Mouse (Mus musculus): ENCODE data around the gene Pop7.

Gene Pop7

GRCm38 (mm10) chr5:137527413-137527812 is 25.1 kb upstream of the Pop7 start:
- DNase-seq: peak in 1 of 2 experiments; percentile 7

GRCm38 (mm10) chr5:137526192-137526936 is 24.0 kb upstream of the Pop7 start:
- peak; percentile 66 to 77 for DNase-seq

GRCm38 (mm10) chr5:137525511-137525910 is 23.2 kb upstream of the Pop7 start:
- no peak for DNase-seq

GRCm38 (mm10) chr5:137524671-137525070 is 22.4 kb upstream of the Pop7 start:
- DNase-seq: no peak

GRCm38 (mm10) chr5:137524251-137524515 is 21.9 kb upstream of the Pop7 start:
- DNase-seq: no peak

GRCm38 (mm10) chr5:137523396-137524250 is 21.3 kb upstream of the Pop7 start:
- DNase-seq: no peak

GRCm38 (mm10) chr5:137522711-137523110 is 20.4 kb upstream of the Pop7 start:
- DNase-seq: no peak

GRCm38 (mm10) chr5:137521861-137522260 is 19.5 kb upstream of the Pop7 start:
- no peak for DNase-seq

GRCm38 (mm10) chr5:137519691-137520550 is 17.6 kb upstream of the Pop7 start:
- peak in 1 of 2 experiments; percentile 7 for DNase-seq

- peak; percentile 64 to 74 for DNase-seq
Measured at GRCm38 (mm10) chr5:137518436-137518835, 16.1 kb upstream of the Pop7 start, which contains the start of gene Gigyf1. Gene Gigyf1, plus strand, starts transcription at chr5:137518548.

- no peak for DNase-seq
Measured at GRCm38 (mm10) chr5:137514811-137515210, 12.5 kb upstream of the Pop7 start.

GRCm38 (mm10) chr5:137513951-137514721 is 11.8 kb upstream of the Pop7 start:
- DNase-seq: no peak

- peak; percentile 68 to 69 for DNase-seq
Measured at GRCm38 (mm10) chr5:137512847-137513794, 10.8 kb upstream of the Pop7 start.

- DNase-seq: no peak
Measured at GRCm38 (mm10) chr5:137511706-137512105, 9.4 kb upstream of the Pop7 start.

- DNase-seq: no peak
Measured at GRCm38 (mm10) chr5:137510573-137511390, 8.5 kb upstream of the Pop7 start.

- DNase-seq: peak; percentile 86 to 93
Measured at GRCm38 (mm10) chr5:137510014-137510501, 7.7 kb upstream of the Pop7 start.

- DNase-seq: peak; percentile 46 to 54
Measured at GRCm38 (mm10) chr5:137504041-137504440, 1.7 kb upstream of the Pop7 start.

- peak; percentile 92 to 95 for DNase-seq
Measured at GRCm38 (mm10) chr5:137502667-137503110, 371 bp upstream of the Pop7 start.

GRCm38 (mm10) chr5:137500186-137500585 is 2.1 kb downstream of the Pop7 start:
- no peak for DNase-seq

- peak; percentile 24 to 36 for DNase-seq
Measured at GRCm38 (mm10) chr5:137493831-137494230, 8.5 kb downstream of the Pop7 start.

All from kidney, postnatal 4 days (tissue).